12 mouse cellular contexts compared by ENCODE assay signal in genomic region chr17:49965035-49965434, GRCm38 (mm10).
DNase-seq lines count a peak whose midpoint lies in the region; ATAC-seq and TF ChIP-seq lines count a peak whose summit lies in the region.
"Had no signal": no experiment of that assay in that cellular context is flagged by ENCODE, and none has a peak within 500 bp of the region (broad histone marks: within the 10 kb centered on the region; RNA-seq: fewer than 3 reads in every experiment).

No protein-coding gene starts in this region.

- 79% methylated on average over 7 of the region's 7 CpGs for WGBS in intestine, postnatal 0 days
- WGBS in intestine, embryonic 15.5 days, result 74% methylated on average over 7 of the region's 7 CpGs

- peak; percentile 38 for TF ChIP-seq CTCF in intestine, postnatal 0 days (IDR thresholded peaks at IDR 0.05; ENCODE audit: low read depth)

- peak; percentile 46 for DNase-seq in A20 (ENCODE audit: low read depth, low spot score)
- peak; percentile 20 for DNase-seq in CD4-positive helper T cell, adult 2 months (ENCODE audit: low read depth, low spot score)
- peak; percentile 69 for DNase-seq in induced T-regulatory cell, adult 2 months (ENCODE audit: low read depth)
- no peak for DNase-seq in embryo, embryonic 10.5 days (ENCODE audit: low spot score)
- no peak for DNase-seq in frontal cortex, postnatal 36 days (ENCODE audit: low spot score in 2 of 2)
- DNase-seq: layer of hippocampus, adult 9-11 months had no signal

- no peak overlapping the region for H3K9ac ChIP-seq in intestine, postnatal 0 days (ENCODE audit: low read depth, low read length)
- H3K9ac ChIP-seq in intestine, embryonic 15.5 days, result no peak overlapping the region
- H3K9ac ChIP-seq: heart, embryonic 13.5 days; limb, embryonic 13.5 days had no signal

- no peak overlapping the region for H3K4me2 ChIP-seq in intestine, postnatal 0 days (replicated peaks; ENCODE audit: low read depth)
- no peak overlapping the region for H3K4me2 ChIP-seq in intestine, embryonic 15.5 days (replicated peaks)
- H3K4me2 ChIP-seq: heart, embryonic 13.5 days; limb, embryonic 13.5 days had no signal

- H3K9me3 ChIP-seq in intestine, postnatal 0 days (ENCODE audit: control insufficient read depth), result no peaks in the 10 kb centered on the region
- H3K9me3 ChIP-seq in intestine, embryonic 15.5 days, result no peaks in the 10 kb centered on the region
- H3K9me3 ChIP-seq: embryonic facial prominence, embryonic 10.5 days; limb, embryonic 13.5 days had no signal

- no peaks in the 10 kb centered on the region for H3K4me1 ChIP-seq in intestine, postnatal 0 days (replicated peaks; ENCODE audit: control insufficient read depth, insufficient read depth, low read length)
- no peaks in the 10 kb centered on the region for H3K4me1 ChIP-seq in intestine, embryonic 15.5 days (replicated peaks)
- H3K4me1 ChIP-seq: embryonic facial prominence, embryonic 10.5 days; heart, embryonic 13.5 days; limb, embryonic 13.5 days had no signal

- no peak overlapping the region for H3K4me3 ChIP-seq in intestine, postnatal 0 days (ENCODE audit: low read depth, low read length)
- H3K4me3 ChIP-seq in intestine, embryonic 15.5 days (replicated peaks), result no peak overlapping the region
- H3K4me3 ChIP-seq: embryonic facial prominence, embryonic 10.5 days; heart, embryonic 13.5 days; limb, embryonic 13.5 days had no signal

- no peak for ATAC-seq in intestine, postnatal 0 days
- ATAC-seq in intestine, embryonic 15.5 days, result no peak
- ATAC-seq: inflammation-experienced regulatory T-cells, adult 6 months had no signal

- no peak overlapping the region for H3K27ac ChIP-seq in intestine, postnatal 0 days (ENCODE audit: low read depth, low read length)
- H3K27ac ChIP-seq in intestine, embryonic 15.5 days, result no peak overlapping the region
- H3K27ac ChIP-seq: embryonic facial prominence, embryonic 10.5 days; heart, embryonic 13.5 days; limb, embryonic 13.5 days had no signal

- no peaks in the 10 kb centered on the region for H3K36me3 ChIP-seq in intestine, postnatal 0 days (ENCODE audit: control insufficient read depth, insufficient read depth)
- H3K36me3 ChIP-seq in intestine, embryonic 15.5 days, result no peaks in the 10 kb centered on the region
- H3K36me3 ChIP-seq: embryonic facial prominence, embryonic 10.5 days; heart, embryonic 13.5 days; limb, embryonic 13.5 days had no signal

- H3K27me3 ChIP-seq in intestine, postnatal 0 days (replicated peaks; ENCODE audit: control insufficient read depth, insufficient read depth, low read length), result no peaks in the 10 kb centered on the region
- no peaks in the 10 kb centered on the region for H3K27me3 ChIP-seq in intestine, embryonic 15.5 days (replicated peaks)
- H3K27me3 ChIP-seq: heart, embryonic 13.5 days; limb, embryonic 13.5 days had no signal

Comparison
In these comparisons a context has a peak if more than half of its experiments do, and no peak if none do; other contexts are left out.
1. DNase-seq: peak in A20 (single experiment), CD4-positive helper T cell, adult 2 months (single experiment) and induced T-regulatory cell, adult 2 months (single experiment); none in embryo, embryonic 10.5 days (single experiment) and frontal cortex, postnatal 36 days (0 of 2).